Mouse (Mus musculus) liver, embryonic 15.5 days (tissue): Measurements from ENCODE around the gene Adh4. TPM values are rescaled to one million over a fixed set of nuclear protein-coding genes. Genes with fewer than 3 reads are reported as not detected.
"Not testable (repeated sequence)": the region's sequence is repeated elsewhere in the genome, so short reads cannot be mapped to it uniquely, and the experiment has no call there.

Experiments
- ATAC-seq: fragments of 200-750 bp; cut with Nextera tagmentation; 2 replicates; pipeline ENCODE4 v1.8.0; 2017; ENCODE audit warnings: moderate number of reproducible peaks, mild to moderate bottlenecking, moderate library complexity; ENCODE audit not compliant: insufficient read depth
- H3K27ac ChIP-seq: fragments of 300-500 bp; sonication (generic); replicated peaks from 2 replicates; pipeline ENCODE4 v1.5.1; 2015; ENCODE audit warnings: mild to moderate bottlenecking, inconsistent platforms
- H3K27me3 ChIP-seq: fragments of 300-500 bp; sonication (generic); 2 replicates; pipeline ENCODE4 v1.6.1; 2015; ENCODE audit warnings: mild to moderate bottlenecking, inconsistent platforms
- H3K36me3 ChIP-seq: fragments of 300-500 bp; sonication (generic); replicated peaks from 2 replicates; pipeline ENCODE4 v1.6.1; 2015; ENCODE audit warnings: moderate library complexity, mild to moderate bottlenecking, inconsistent platforms
- H3K4me1 ChIP-seq: fragments of 300-500 bp; sonication (generic); replicated peaks from 2 replicates; pipeline ENCODE4 v1.6.1; 2015; ENCODE audit warnings: inconsistent platforms
- H3K4me2 ChIP-seq: fragments of 300-500 bp; sonication (generic); 2 replicates; pipeline ENCODE4 v1.6.1; 2015; ENCODE audit warnings: moderate library complexity, mild to moderate bottlenecking, inconsistent platforms
- H3K4me3 ChIP-seq: fragments of 300-500 bp; sonication (generic); replicated peaks from 2 replicates; pipeline ENCODE4 v1.5.1; 2015; ENCODE audit warnings: mild to moderate bottlenecking, inconsistent platforms
- H3K9ac ChIP-seq: fragments of 300-500 bp; sonication (generic); 2 replicates; pipeline ENCODE4 v1.6.1; 2015; ENCODE audit warnings: moderate library complexity, mild to moderate bottlenecking, inconsistent platforms
- H3K9me3 ChIP-seq: fragments of 300-500 bp; sonication (generic); replicated peaks from 2 replicates; pipeline ENCODE4 v1.6.1; 2016; ENCODE audit warnings: inconsistent platforms
- WGBS: fragments of 180-500 bp; shearing (Covaris S2); methylation state at CpG from one replicate; pipeline ENCODE4 v1.1.7; 2015; ENCODE audit warnings: mixed read lengths; ENCODE audit not compliant: insufficient replicate concordance; 5-methylcytosine and 5-hydroxymethylcytosine counted together
- polyA plus RNA-seq: library from polyadenylated mRNA; unstranded; fragments of >200 nt; fragmentation: Nextera tagmentation; extraction: Ambion mirVana; gene quantifications from 2 replicates; pipeline ENCODE4 v1.2.1, GENCODE M21; 2015

Adh4 gene
- polyA plus RNA-seq, result 0.12 TPM in 1 of 2 replicates, not detected in the other

GRCm38 (mm10) chr3:138415121-138415690, at the start of gene Adh4:
Adh4 (plus strand) TSS chr3:138415466.
- H3K27me3 ChIP-seq, result no peaks in the 10 kb centered on the region
- WGBS, result 63% methylated on average over 6 of the region's 6 CpGs
- no peaks in the 10 kb centered on the region for H3K4me1 ChIP-seq
- H3K4me2 ChIP-seq, result no peak within 1 kb of the TSS
- no peaks in the 10 kb centered on the region for H3K9me3 ChIP-seq
- no peak within 1 kb of the TSS for H3K4me3 ChIP-seq
- no peaks in the 10 kb centered on the region for H3K36me3 ChIP-seq
- no peak within 1 kb of the TSS for H3K27ac ChIP-seq
- no peak within 1 kb of the TSS for H3K9ac ChIP-seq
- ATAC-seq, result no peak

GRCm38 (mm10) chr3:138366181-138366580, 49.1 kb upstream of the Adh4 start:
- no peak overlapping the region for H3K4me3 ChIP-seq
- ATAC-seq, result no peak
- no peak overlapping the region for H3K9ac ChIP-seq
- 50% methylated on average over 2 of the region's 2 CpGs for WGBS
- no peak overlapping the region for H3K4me2 ChIP-seq
- no peaks in the 10 kb centered on the region for H3K9me3 ChIP-seq
- H3K36me3 ChIP-seq, result no peaks in the 10 kb centered on the region
- no peak overlapping the region for H3K27ac ChIP-seq
- H3K27me3 ChIP-seq, result no peaks in the 10 kb centered on the region
- no peaks in the 10 kb centered on the region for H3K4me1 ChIP-seq

DNA sequence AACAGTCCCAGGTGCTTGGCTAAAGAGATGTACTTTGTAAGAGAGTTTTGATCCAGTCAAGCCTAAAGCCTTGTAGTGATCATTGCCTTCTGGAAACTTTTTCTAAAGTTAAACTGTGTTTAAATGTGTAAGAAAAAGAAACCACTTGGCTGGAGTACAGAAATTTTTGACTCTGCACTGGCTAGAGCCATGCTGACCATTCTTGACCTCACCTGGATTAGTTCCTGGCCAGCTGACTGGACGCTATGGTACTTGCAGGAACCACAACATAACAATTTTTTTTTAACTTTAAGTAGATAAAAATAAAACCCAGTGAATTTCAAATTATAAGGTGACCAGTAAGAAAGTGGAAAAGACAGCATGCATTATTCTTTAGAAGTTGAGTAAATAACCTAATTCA, 45.7 kb upstream of the Adh4 start:
- Histone ChIP-seq H3K27me3 (no peaks in the 10 kb centered on the region), H3K27ac (no peak overlapping the region), H3K36me3 (no peaks in the 10 kb centered on the region), H3K4me1 (no peaks in the 10 kb centered on the region), H3K9me3 (no peaks in the 10 kb centered on the region), H3K9ac (no peak overlapping the region), H3K4me2 (no peak overlapping the region), H3K4me3 (no peak overlapping the region)
- ATAC-seq, result no peak
- 50% methylated on average over 1 of the region's 1 CpGs for WGBS

DNA sequence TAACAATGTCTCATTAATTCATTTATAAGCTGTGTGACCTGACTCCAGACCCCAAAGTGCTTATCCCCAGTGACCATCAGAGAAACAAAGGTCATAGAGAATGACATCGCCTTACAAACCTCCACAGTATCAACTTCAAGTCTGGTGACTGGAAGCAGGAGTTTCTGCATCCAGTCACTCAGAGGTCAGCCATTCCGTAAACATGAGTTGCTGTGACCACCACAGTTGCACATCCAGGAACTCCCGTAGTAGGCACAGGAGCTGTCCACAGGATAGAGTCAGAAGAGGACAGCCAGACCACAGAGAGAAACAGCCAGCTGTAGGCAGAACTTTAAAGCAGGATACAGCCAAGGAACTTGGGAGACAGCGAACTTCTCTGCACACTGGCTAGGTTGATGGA, 45.0 kb upstream of the Adh4 start:
- H3K4me3 ChIP-seq, H3K36me3 ChIP-seq, ATAC-seq, H3K9me3 ChIP-seq, H3K27me3 ChIP-seq, H3K4me2 ChIP-seq, H3K9ac ChIP-seq, H3K27ac ChIP-seq, H3K4me1 ChIP-seq: not testable (repeated sequence)
- WGBS, result 53% methylated on average over 4 of the region's 4 CpGs

DNA sequence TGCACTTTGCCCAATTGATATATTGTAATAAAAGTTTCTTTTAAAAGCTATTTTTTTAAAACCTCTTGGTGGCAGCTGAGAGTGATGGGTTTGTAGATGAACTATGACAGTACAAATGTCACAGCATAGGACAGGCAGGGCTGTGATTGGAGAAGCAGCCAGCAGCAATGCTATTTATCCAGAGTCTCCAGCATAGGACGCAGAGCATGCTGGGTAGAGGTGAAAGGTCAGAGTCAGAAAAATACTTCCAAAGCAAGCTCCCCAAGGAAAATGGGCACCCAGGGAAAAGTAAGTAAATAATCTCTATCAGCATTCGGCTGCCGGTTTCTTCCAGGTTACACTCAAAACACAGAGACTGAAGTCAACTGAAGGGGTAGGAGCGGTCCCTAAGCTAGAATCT, 41.3 kb upstream of the Adh4 start:
- Histone ChIP-seq H3K27ac (no peak overlapping the region), H3K4me3 (no peak overlapping the region), H3K9ac (no peak overlapping the region), H3K4me1 (no peaks in the 10 kb centered on the region), H3K9me3 (no peaks in the 10 kb centered on the region), H3K4me2 (no peak overlapping the region), H3K27me3 (no peaks in the 10 kb centered on the region), H3K36me3 (no peaks in the 10 kb centered on the region)
- 72% methylated on average over 4 of the region's 4 CpGs for WGBS
- ATAC-seq, result no peak

DNA sequence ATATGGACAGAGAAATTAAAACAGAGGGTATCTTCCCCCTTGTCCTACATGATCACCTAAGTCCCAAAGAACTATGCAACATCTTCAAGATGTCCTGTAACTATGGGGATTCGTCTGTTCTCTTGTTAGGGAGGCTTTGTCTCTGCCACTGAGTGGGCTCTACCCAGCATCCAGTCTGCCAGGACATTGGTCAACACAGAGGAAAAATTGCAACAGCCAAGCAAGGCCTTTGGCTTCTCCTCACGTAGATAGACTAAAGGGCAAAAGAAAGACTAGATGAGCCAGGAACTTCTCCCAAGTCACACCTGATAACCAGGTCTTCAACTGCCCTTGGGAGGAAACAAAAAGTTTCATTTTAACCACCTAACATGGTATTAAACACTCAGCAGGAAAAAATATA, 40.1 kb upstream of the Adh4 start:
- Histone ChIP-seq H3K4me2 (no peak overlapping the region), H3K9ac (no peak overlapping the region), H3K4me1 (no peaks in the 10 kb centered on the region), H3K36me3 (no peaks in the 10 kb centered on the region), H3K27me3 (no peaks in the 10 kb centered on the region), H3K27ac (no peak overlapping the region), H3K9me3 (no peaks in the 10 kb centered on the region), H3K4me3 (no peak overlapping the region)
- WGBS, result 38% methylated on average over 2 of the region's 2 CpGs
- no peak for ATAC-seq

DNA sequence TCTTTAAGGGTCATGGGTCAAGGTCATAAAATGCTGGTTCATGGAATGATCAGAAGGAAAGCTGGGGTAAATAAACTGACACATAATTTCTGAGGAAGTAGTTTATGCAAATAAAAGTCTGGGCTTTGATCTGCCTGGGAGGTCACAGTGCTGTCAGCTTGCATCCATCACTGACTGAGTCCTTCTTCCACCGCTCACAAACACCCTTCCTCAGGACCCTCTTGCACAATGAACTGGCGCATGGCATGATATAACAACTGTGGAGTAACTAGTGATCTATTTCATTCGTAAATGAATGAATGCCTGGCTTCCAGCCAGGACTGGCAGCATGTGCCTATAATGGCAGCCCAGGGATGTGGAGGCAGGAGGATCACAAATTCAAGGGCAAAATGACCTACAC, 34.1 kb upstream of the Adh4 start:
- Histone ChIP-seq H3K27me3 (no peaks in the 10 kb centered on the region), H3K9me3 (no peaks in the 10 kb centered on the region), H3K36me3 (no peaks in the 10 kb centered on the region), H3K4me3 (no peak overlapping the region), H3K9ac (no peak overlapping the region), H3K4me2 (no peak overlapping the region), H3K27ac (no peak overlapping the region), H3K4me1 (no peaks in the 10 kb centered on the region)
- ATAC-seq, result no peak
- 37% methylated on average over 3 of the region's 3 CpGs for WGBS

DNA sequence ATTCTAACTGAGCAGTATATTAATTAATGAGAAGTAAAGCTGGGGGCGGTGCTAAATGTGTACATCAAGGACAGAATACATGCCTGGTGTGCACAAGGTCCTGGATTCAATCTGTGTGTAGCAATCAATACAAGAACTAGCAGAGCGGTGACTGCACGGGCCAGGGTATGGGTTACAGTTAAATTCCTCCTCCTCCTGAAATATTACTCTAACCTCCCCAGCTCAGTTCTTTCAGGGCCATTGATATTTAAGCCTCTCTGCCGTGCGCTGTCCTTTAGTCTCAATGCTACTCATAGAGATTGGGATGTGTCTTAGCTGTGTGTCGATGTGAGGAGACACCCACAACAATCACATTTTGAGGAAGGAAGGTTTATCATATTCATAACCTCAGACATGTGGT, 28.1 kb upstream of the Adh4 start:
- H3K9ac ChIP-seq, result no peak overlapping the region
- 75% methylated on average over 6 of the region's 6 CpGs for WGBS

GRCm38 (mm10) chr3:138404872-138405271, 10.4 kb upstream of the Adh4 start:
- no peaks in the 10 kb centered on the region for H3K27me3 ChIP-seq
- H3K4me1 ChIP-seq, result no peaks in the 10 kb centered on the region
- 62% methylated on average over 3 of the region's 3 CpGs for WGBS
- H3K4me3 ChIP-seq, result no peak overlapping the region
- no peaks in the 10 kb centered on the region for H3K36me3 ChIP-seq
- no peak for ATAC-seq
- no peaks in the 10 kb centered on the region for H3K9me3 ChIP-seq
- H3K9ac ChIP-seq, result no peak overlapping the region
- no peak overlapping the region for H3K27ac ChIP-seq
- H3K4me2 ChIP-seq, result no peak overlapping the region

More for the DNA sequence above, 28.1 kb upstream of the Adh4 start:
- Histone ChIP-seq H3K4me2 (no peak overlapping the region), H3K4me1 (no peaks in the 10 kb centered on the region), H3K9me3 (no peaks in the 10 kb centered on the region), H3K4me3 (no peak overlapping the region), H3K36me3 (no peaks in the 10 kb centered on the region), H3K27ac (no peak overlapping the region), H3K27me3 (no peaks in the 10 kb centered on the region)
- ATAC-seq, result no peak

DNA sequence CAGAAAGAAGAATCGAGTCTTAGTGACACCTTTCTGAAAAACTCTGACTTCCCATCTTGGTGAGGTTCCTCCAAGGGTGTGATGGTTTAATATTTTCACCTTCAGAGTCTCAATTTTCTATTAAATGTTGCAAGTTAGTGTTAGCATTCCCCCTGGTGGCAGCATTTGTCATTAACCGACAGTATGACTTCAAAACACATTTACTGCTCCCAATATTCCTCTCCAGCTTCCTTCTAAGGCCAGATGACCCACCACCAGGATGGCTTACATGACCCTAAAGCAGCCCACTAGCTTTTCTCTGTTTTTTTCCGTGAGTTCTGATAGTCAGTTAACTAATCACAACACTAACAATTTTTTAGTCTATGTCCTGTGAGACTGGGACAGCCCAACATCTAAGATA, 9.9 kb upstream of the Adh4 start:
- no peak overlapping the region for H3K4me2 ChIP-seq
- no peaks in the 10 kb centered on the region for H3K9me3 ChIP-seq
- H3K9ac ChIP-seq, result no peak overlapping the region
- no peak overlapping the region for H3K4me3 ChIP-seq
- H3K27me3 ChIP-seq, result no peaks in the 10 kb centered on the region
- 23% methylated on average over 3 of the region's 3 CpGs for WGBS
- H3K4me1 ChIP-seq, result no peaks in the 10 kb centered on the region
- no peak overlapping the region for H3K27ac ChIP-seq
- ATAC-seq, result no peak
- no peaks in the 10 kb centered on the region for H3K36me3 ChIP-seq

GRCm38 (mm10) chr3:138405840-138406239, 9.4 kb upstream of the Adh4 start:
- H3K36me3 ChIP-seq, result no peaks in the 10 kb centered on the region
- no peak overlapping the region for H3K9ac ChIP-seq
- H3K27ac ChIP-seq, result no peak overlapping the region
- no peaks in the 10 kb centered on the region for H3K9me3 ChIP-seq
- H3K4me3 ChIP-seq, result no peak overlapping the region
- no peak overlapping the region for H3K4me2 ChIP-seq
- H3K27me3 ChIP-seq, result no peaks in the 10 kb centered on the region
- H3K4me1 ChIP-seq, result no peaks in the 10 kb centered on the region
- no peak for ATAC-seq
- WGBS, result 57% methylated on average over 7 of the region's 7 CpGs

DNA sequence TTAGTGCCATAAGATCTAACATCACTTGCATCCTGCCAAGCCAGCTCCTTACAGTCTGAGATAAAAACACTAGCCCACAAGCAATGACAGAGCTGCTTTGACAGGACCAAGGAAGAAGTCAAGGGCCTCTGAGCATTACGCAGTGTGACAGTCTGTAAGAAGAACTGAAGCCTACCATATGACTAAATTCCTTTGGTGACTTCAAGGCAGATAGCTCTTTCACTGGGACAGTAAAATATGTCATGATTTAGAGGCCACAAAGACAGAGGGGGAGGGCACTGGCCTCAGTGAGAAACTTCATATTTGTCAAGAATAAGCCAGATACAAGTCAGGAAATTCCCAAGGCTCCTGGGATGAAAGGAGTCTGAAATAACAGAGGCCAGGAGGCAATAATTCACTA, 7.3 kb upstream of the Adh4 start:
- H3K4me1 ChIP-seq, result no peaks in the 10 kb centered on the region
- H3K9me3 ChIP-seq, result no peaks in the 10 kb centered on the region
- 68% methylated on average over 1 of the region's 1 CpGs for WGBS
- no peaks in the 10 kb centered on the region for H3K36me3 ChIP-seq
- no peaks in the 10 kb centered on the region for H3K27me3 ChIP-seq
- no peak for ATAC-seq
- H3K4me2 ChIP-seq, result no peak overlapping the region
- H3K4me3 ChIP-seq, result no peak overlapping the region
- H3K27ac ChIP-seq, result no peak overlapping the region
- no peak overlapping the region for H3K9ac ChIP-seq
